Mouse (Mus musculus) liver, postnatal 0 days (tissue): Measurements from ENCODE around the gene Poc5. TPM values are rescaled to one million over a fixed set of nuclear protein-coding genes. Genes with fewer than 3 reads are reported as not detected.

ENCODE experiments used
- ATAC-seq: fragments of 200-750 bp; cut with Nextera tagmentation; 2 replicates; pipeline ENCODE4 v1.8.0; 2017; ENCODE audit warnings: mild to moderate bottlenecking, moderate library complexity
- DNase-seq: peaks from one replicate; pipeline ENCODE4 v3.0.0-alpha.2; 2016
- H3K27ac ChIP-seq: fragments of 300-500 bp; sonication (generic); 2 replicates; pipeline ENCODE4 v1.5.1; 2014; ENCODE audit warnings: antibody characterized with exemption, moderate library complexity, mild to moderate bottlenecking, low read depth
- H3K27me3 ChIP-seq: fragments of 300-500 bp; sonication (generic); 2 replicates; pipeline ENCODE4 v1.6.1; 2014; ENCODE audit warnings: low read length, control low read depth, mixed read lengths; ENCODE audit not compliant: insufficient read depth
- H3K36me3 ChIP-seq: fragments of 300-500 bp; sonication (generic); replicated peaks from 2 replicates; pipeline ENCODE4 v1.6.1; 2014; ENCODE audit warnings: mild to moderate bottlenecking, control low read depth, low read length, moderate library complexity, mixed read lengths; ENCODE audit not compliant: insufficient read depth
- H3K4me1 ChIP-seq: fragments of 300-500 bp; sonication (generic); 2 replicates; pipeline ENCODE4 v1.6.1; 2014; ENCODE audit warnings: antibody characterized with exemption, mild to moderate bottlenecking, control low read depth; ENCODE audit not compliant: insufficient read depth
- H3K4me2 ChIP-seq: fragments of 300-500 bp; sonication (generic); 2 replicates; pipeline ENCODE4 v1.6.1; 2014; ENCODE audit warnings: low read depth, mild to moderate bottlenecking, low read length, moderate library complexity, mixed read lengths
- H3K4me3 ChIP-seq: fragments of 300-500 bp; sonication (generic); 2 replicates; pipeline ENCODE4 v1.5.1; 2014; ENCODE audit warnings: low read depth, low read length
- H3K9ac ChIP-seq: fragments of 300-500 bp; sonication (generic); replicated peaks from 2 replicates; pipeline ENCODE4 v1.6.1; 2014; ENCODE audit warnings: mild to moderate bottlenecking, moderate library complexity
- H3K9me3 ChIP-seq: fragments of 300-500 bp; sonication (generic); 2 replicates; pipeline ENCODE4 v1.6.1; 2016; ENCODE audit warnings: mild to moderate bottlenecking, control low read depth, low read length, mixed read lengths
- CTCF ChIP-seq: sonication (generic); IDR thresholded peaks from 2 replicates; pipeline ENCODE4 v1.5.1; 2016; ENCODE audit warnings: antibody characterized with exemption, low read depth
- EP300 ChIP-seq: IDR thresholded peaks from 2 replicates; pipeline ENCODE4 v1.6.1; 2016; ENCODE audit warnings: antibody characterized with exemption, low read depth, mild to moderate bottlenecking
- WGBS: fragments of 180-500 bp; shearing (Covaris S2); extraction: QIAGEN DNeasy Blood & Tissue Kit; methylation state at CpG from one replicate; pipeline ENCODE4 v1.1.7; 2014; ENCODE audit not compliant: insufficient replicate concordance; 5-methylcytosine and 5-hydroxymethylcytosine counted together
- polyA plus RNA-seq: library from polyadenylated mRNA; unstranded; fragments of >200 nt; fragmentation: Nextera tagmentation; extraction: Ambion mirVana; gene quantifications from 2 replicates; pipeline ENCODE4 v1.2.1, GENCODE M21; 2015

Gene Poc5
- polyA plus RNA-seq, 1 experiment from 2014 or later = 4.2 TPM

GRCm38 (mm10) chr13:96408786-96409185 is 20.7 kb downstream of the Poc5 start:
- TF ChIP-seq EP300 (no peak), CTCF (no peak)
- DNase-seq = no peak
- no peak overlapping the region for H3K27ac ChIP-seq
- 94% methylated on average over 1 of the region's 1 CpGs for WGBS
- no peaks in the 10 kb centered on the region for H3K4me1 ChIP-seq
- no peak for ATAC-seq
- H3K9ac ChIP-seq = no peak overlapping the region
- peaks cover 53% of the 10 kb centered on the region for H3K36me3 ChIP-seq
- H3K9me3 ChIP-seq = no peaks in the 10 kb centered on the region
- no peak overlapping the region for H3K4me3 ChIP-seq
- no peaks in the 10 kb centered on the region for H3K27me3 ChIP-seq
- no peak overlapping the region for H3K4me2 ChIP-seq

DNA sequence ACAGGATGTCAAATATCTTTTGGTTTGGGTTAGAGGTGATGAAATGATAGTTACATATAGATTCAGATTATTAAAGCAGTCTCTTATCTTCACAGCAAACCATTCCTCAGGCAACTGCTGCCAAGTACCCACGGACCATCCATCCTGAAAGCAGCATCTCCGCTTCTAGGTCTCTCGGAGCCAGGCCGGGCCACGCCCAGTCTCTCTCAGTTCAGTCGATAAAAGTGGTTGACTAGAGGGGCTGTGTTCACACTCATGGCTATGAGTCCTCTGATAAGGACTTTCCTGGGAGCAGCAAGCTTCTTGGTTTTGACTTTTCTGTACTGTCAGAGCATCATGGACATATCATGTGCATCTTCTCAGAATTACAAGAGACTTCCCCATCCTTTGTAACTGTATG is 26.3 kb downstream of the Poc5 start:
- Histone ChIP-seq H3K9me3 (no peaks in the 10 kb centered on the region), H3K36me3 (peaks cover 39% of the 10 kb centered on the region), H3K4me1 (no peaks in the 10 kb centered on the region), H3K9ac (no peak overlapping the region), H3K27ac (no peak overlapping the region), H3K4me3 (no peak overlapping the region), H3K27me3 (no peaks in the 10 kb centered on the region), H3K4me2 (no peak overlapping the region)
- ATAC-seq (no peak), DNase-seq (no peak)
- TF ChIP-seq CTCF (no peak), EP300 (no peak)
- WGBS = 71% methylated on average over 6 of the region's 6 CpGs

GRCm38 (mm10) chr13:96416380-96416779 is 28.3 kb downstream of the Poc5 start:
- Histone ChIP-seq H3K4me2 (no peak overlapping the region), H3K27ac (no peak overlapping the region), H3K4me3 (no peak overlapping the region), H3K4me1 (no peaks in the 10 kb centered on the region), H3K36me3 (peaks cover 29% of the 10 kb centered on the region), H3K27me3 (no peaks in the 10 kb centered on the region), H3K9me3 (no peaks in the 10 kb centered on the region), H3K9ac (no peak overlapping the region)
- ATAC-seq = no peak
- 90% methylated on average over 8 of the region's 8 CpGs for WGBS
- DNase-seq = no peak
- TF ChIP-seq CTCF (no peak), EP300 (no peak)

GRCm38 (mm10) chr13:96417261-96417813 is 29.2 kb downstream of the Poc5 start:
- no peak overlapping the region for H3K4me2 ChIP-seq
- no peaks in the 10 kb centered on the region for H3K9me3 ChIP-seq
- H3K4me1 ChIP-seq = no peaks in the 10 kb centered on the region
- H3K9ac ChIP-seq = no peak overlapping the region
- TF ChIP-seq CTCF (no peak), EP300 (no peak)
- ATAC-seq (no peak), DNase-seq (no peak)
- H3K27me3 ChIP-seq = no peaks in the 10 kb centered on the region
- 0 out of 2 replicates have a peak overlapping the region, but pooled peaks have one; percentile 34 for H3K27ac ChIP-seq
- H3K36me3 ChIP-seq = peaks cover 27% of the 10 kb centered on the region
- H3K4me3 ChIP-seq = no peak overlapping the region
- WGBS = 75% methylated on average over 5 of the region's 5 CpGs

GRCm38 (mm10) chr13:96418487-96418886 is 30.4 kb downstream of the Poc5 start:
- no peaks in the 10 kb centered on the region for H3K9me3 ChIP-seq
- WGBS = 84% methylated on average over 4 of the region's 4 CpGs

GRCm38 (mm10) chr13:96421230-96421629 is 33.1 kb downstream of the Poc5 start:
- DNase-seq (no peak), ATAC-seq (no peak)
- no peak overlapping the region for H3K9ac ChIP-seq
- TF ChIP-seq EP300 = no peak
- no peak for TF ChIP-seq CTCF
- no peak overlapping the region for H3K27ac ChIP-seq
- H3K36me3 ChIP-seq = peaks cover 3% of the 10 kb centered on the region
- H3K9me3 ChIP-seq = no peaks in the 10 kb centered on the region
- H3K27me3 ChIP-seq = no peaks in the 10 kb centered on the region
- no peak overlapping the region for H3K4me3 ChIP-seq
- H3K4me1 ChIP-seq = no peaks in the 10 kb centered on the region
- no peak overlapping the region for H3K4me2 ChIP-seq

More at GRCm38 (mm10) chr13:96418487-96418886, 30.4 kb downstream of the Poc5 start:
- no peak overlapping the region for H3K9ac ChIP-seq
- no peak overlapping the region for H3K27ac ChIP-seq
- H3K27me3 ChIP-seq = no peaks in the 10 kb centered on the region
- no peak for DNase-seq
- H3K4me3 ChIP-seq = no peak overlapping the region
- no peaks in the 10 kb centered on the region for H3K4me1 ChIP-seq
- ATAC-seq = no peak
- TF ChIP-seq EP300 = no peak
- TF ChIP-seq CTCF = no peak
- no peak overlapping the region for H3K4me2 ChIP-seq
- peaks cover 27% of the 10 kb centered on the region for H3K36me3 ChIP-seq
